Mouse (Mus musculus): ENCODE data around the gene Med10. TPM values are rescaled to one million over a fixed set of nuclear protein-coding genes. Genes with fewer than 3 reads are reported as not detected.

Med10 gene
- total and polyA plus RNA-seq, 3 experiments = 119 to 151 TPM; not detected in 1

DNA sequence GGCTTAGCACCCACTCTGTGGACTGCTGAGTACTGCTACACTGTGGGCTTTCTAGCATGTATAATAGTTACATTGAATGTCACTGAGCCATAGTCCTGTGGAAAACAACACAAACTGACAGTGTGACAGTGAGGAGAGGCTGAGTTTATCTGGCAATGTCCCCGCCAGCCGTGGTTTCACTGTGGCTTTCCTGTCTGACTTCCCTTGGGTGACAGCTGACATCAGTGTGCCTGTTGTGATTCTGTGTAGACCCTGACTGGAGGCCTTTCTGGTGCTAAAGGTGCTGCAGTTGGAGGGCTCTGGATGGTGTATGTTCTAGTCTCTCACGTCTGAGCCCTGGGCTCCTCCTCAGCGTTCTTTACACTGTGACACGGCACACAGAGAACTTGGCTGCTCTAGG is 11.7 kb downstream of the Med10 start:
- Histone ChIP-seq H3K27me3 (ENCODE audit: control insufficient read depth in 1 of 2, insufficient read depth in 2 of 2, low read length in 2 of 2) (no peaks in the 10 kb centered on the region), H3K9me3 (replicated peaks; ENCODE audit: insufficient read depth, low read length) (no peaks in the 10 kb centered on the region), H3K4me3 (ENCODE audit: control insufficient read depth in 1 of 2, insufficient read depth in 1 of 2, low read depth in 2 of 2, low read length in 2 of 2) (no peak overlapping the region), H3K79me2 (ENCODE audit: control insufficient read depth, insufficient read depth, low read length, poor library complexity) (peaks cover 18% of the 10 kb centered on the region), H3K27ac (ENCODE audit: control insufficient read depth, low read depth, low read length) (no peak overlapping the region), H3K9ac (ENCODE audit: control insufficient read depth, low read depth, low read length, poor library complexity, severe bottlenecking) (no peak overlapping the region), H3K36me3 (ENCODE audit: control insufficient read depth in 1 of 2, insufficient read depth in 2 of 2, low read length in 2 of 2) (peaks cover 7 to 9% of the 10 kb centered on the region in 2 experiments), H3K4me1 (ENCODE audit: control insufficient read depth in 1 of 2, insufficient read depth in 2 of 2, low read length in 2 of 2) (peaks cover 0 to 18% of the 10 kb centered on the region in 2 experiments; a peak in 2 of 4 replicates)
- DNase-seq (ENCODE audit: low read depth, low spot score) = peak; percentile 12
- TF ChIP-seq UBTF (IDR thresholded peaks at IDR 0.05; ENCODE audit: borderline replicate concordance, insufficient read depth, low read depth, low read length) (no peak), MYB (IDR thresholded peaks at IDR 0.05; ENCODE audit: low read depth, low read length) (no peak), ZNF384 (IDR thresholded peaks at IDR 0.05; ENCODE audit: low read depth, low read length) (no peak), MYC (IDR thresholded peaks at IDR 0.05; ENCODE audit: low read depth, low read length) (no peak), E2F4 (IDR thresholded peaks at IDR 0.05; ENCODE audit: borderline replicate concordance, low read depth, low read length) (no peak), TBP (IDR thresholded peaks at IDR 0.05; ENCODE audit: low read depth, low read length) (no peak), JUND (IDR thresholded peaks at IDR 0.05; ENCODE audit: low read depth, low read length) (no peak), ETS1 (IDR thresholded peaks at IDR 0.05; ENCODE audit: low read depth, low read length) (no peak), KAT2A (conservative IDR thresholded peaks at IDR 0.05; ENCODE audit: low read depth, low read length) (no peak), POLR2A (IDR thresholded peaks at IDR 0.05; ENCODE audit: control insufficient read depth in 1 of 2, insufficient read depth in 1 of 2, low read depth in 1 of 2, low read length in 2 of 2, poor library complexity in 1 of 2) (no peak), MAZ (IDR thresholded peaks at IDR 0.05; ENCODE audit: low read depth, low read length) (no peak), ZMIZ1 (IDR thresholded peaks at IDR 0.05; ENCODE audit: low read depth, low read length) (no peak), POLR2AphosphoS5 (IDR thresholded peaks at IDR 0.05; ENCODE audit: borderline replicate concordance, low read depth, low read length) (no peak), ZKSCAN1 (IDR thresholded peaks at IDR 0.05; ENCODE audit: low read depth, low read length) (no peak), GABPA (IDR thresholded peaks at IDR 0.05; ENCODE audit: low read depth, low read length) (no peak), BHLHE40 (IDR thresholded peaks at IDR 0.05; ENCODE audit: borderline replicate concordance, low read depth, low read length) (no peak), ZC3H11A (IDR thresholded peaks at IDR 0.05; ENCODE audit: low read depth, low read length) (no peak), NRF1 (IDR thresholded peaks at IDR 0.05; ENCODE audit: insufficient read depth, low read depth, low read length, poor library complexity, severe bottlenecking) (no peak)

GRCm38 (mm10) chr13:69818306-69818705 is 16.1 kb downstream of the Med10 start:
- no peak overlapping the region for H3K27ac ChIP-seq (ENCODE audit: control insufficient read depth, low read depth, low read length)
- no peaks in the 10 kb centered on the region for H3K9me3 ChIP-seq (replicated peaks; ENCODE audit: insufficient read depth, low read length)
- DNase-seq (ENCODE audit: low read depth, low spot score) = no peak
- H3K27me3 ChIP-seq (ENCODE audit: control insufficient read depth in 1 of 2, insufficient read depth in 2 of 2, low read length in 2 of 2) = no peaks in the 10 kb centered on the region
- H3K9ac ChIP-seq (ENCODE audit: control insufficient read depth, low read depth, low read length, poor library complexity, severe bottlenecking) = no peak overlapping the region
- no peak overlapping the region for H3K4me3 ChIP-seq (ENCODE audit: control insufficient read depth in 1 of 2, insufficient read depth in 1 of 2, low read depth in 2 of 2, low read length in 2 of 2)
- TF ChIP-seq RAD21 (IDR thresholded peaks at IDR 0.05; ENCODE audit: low read depth, low read length) (no peak), MAFK (IDR thresholded peaks at IDR 0.05; ENCODE audit: borderline replicate concordance, low read depth, low read length) (no peak), ZKSCAN1 (IDR thresholded peaks at IDR 0.05; ENCODE audit: low read depth, low read length) (no peak), RCOR1 (IDR thresholded peaks at IDR 0.05; ENCODE audit: low read depth, low read length) (no peak), ZC3H11A (IDR thresholded peaks at IDR 0.05; ENCODE audit: low read depth, low read length) (no peak), EP300 (IDR thresholded peaks at IDR 0.05; ENCODE audit: low read depth in 1 of 2, low read length in 2 of 2) (no peak), MYB (IDR thresholded peaks at IDR 0.05; ENCODE audit: low read depth, low read length) (no peak), BHLHE40 (IDR thresholded peaks at IDR 0.05; ENCODE audit: borderline replicate concordance, low read depth, low read length) (no peak), ZNF384 (IDR thresholded peaks at IDR 0.05; ENCODE audit: low read depth, low read length) (no peak), HCFC1 (IDR thresholded peaks at IDR 0.05; ENCODE audit: low read depth, low read length) (no peak), CHD1 (IDR thresholded peaks at IDR 0.05; ENCODE audit: low read depth, low read length) (no peak), CHD2 (IDR thresholded peaks at IDR 0.05; ENCODE audit: low read length) (no peak), MYC (IDR thresholded peaks at IDR 0.05; ENCODE audit: low read depth, low read length) (no peak), ETS1 (IDR thresholded peaks at IDR 0.05; ENCODE audit: low read depth, low read length) (no peak), MAZ (IDR thresholded peaks at IDR 0.05; ENCODE audit: low read depth, low read length) (no peak), USF1 (IDR thresholded peaks at IDR 0.05; ENCODE audit: low read depth, low read length) (no peak), UBTF (IDR thresholded peaks at IDR 0.05; ENCODE audit: borderline replicate concordance, insufficient read depth, low read depth, low read length) (no peak), MAX (IDR thresholded peaks at IDR 0.05; ENCODE audit: low read length) (no peak), TBP (IDR thresholded peaks at IDR 0.05; ENCODE audit: low read depth, low read length) (no peak), NELFE (IDR thresholded peaks at IDR 0.05; ENCODE audit: low read depth, low read length) (no peak)
- no peaks in the 10 kb centered on the region for H3K79me2 ChIP-seq (ENCODE audit: control insufficient read depth, insufficient read depth, low read length, poor library complexity)
- H3K4me1 ChIP-seq (ENCODE audit: control insufficient read depth in 1 of 2, insufficient read depth in 2 of 2, low read length in 2 of 2) = peaks cover 0 to 5% of the 10 kb centered on the region in 2 experiments; a peak in 2 of 4 replicates
- peaks cover 4 to 5% of the 10 kb centered on the region in 2 experiments for H3K36me3 ChIP-seq (ENCODE audit: control insufficient read depth in 1 of 2, insufficient read depth in 2 of 2, low read length in 2 of 2)

All from MEL (cell line).